Mouse (Mus musculus): Measurements from ENCODE around the gene Eya4.

The Eya4 gene

DNA sequence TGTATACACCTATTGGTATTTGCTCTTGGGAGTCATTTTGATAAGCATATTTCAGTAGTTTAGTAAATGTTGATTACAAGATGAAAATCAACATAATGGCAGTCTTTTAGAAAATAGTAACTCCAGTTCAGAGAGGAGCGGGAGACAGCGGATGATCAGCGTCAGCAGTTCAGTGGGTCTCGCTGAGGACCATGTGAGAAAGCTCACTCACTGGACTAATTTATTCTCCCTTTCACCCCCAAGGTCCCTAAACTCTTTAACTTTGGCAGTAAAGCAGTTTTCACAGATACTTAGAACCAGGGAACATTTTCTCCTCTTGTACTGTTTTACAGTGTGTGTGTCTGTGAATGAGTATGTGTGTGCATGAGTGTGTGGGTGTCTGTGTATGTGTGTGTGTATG is 115.2 kb downstream of the Eya4 start:
- DNase-seq (ENCODE audit: inconsistent age in 2 of 2, low spot score in 1 of 2), result no peak

DNA sequence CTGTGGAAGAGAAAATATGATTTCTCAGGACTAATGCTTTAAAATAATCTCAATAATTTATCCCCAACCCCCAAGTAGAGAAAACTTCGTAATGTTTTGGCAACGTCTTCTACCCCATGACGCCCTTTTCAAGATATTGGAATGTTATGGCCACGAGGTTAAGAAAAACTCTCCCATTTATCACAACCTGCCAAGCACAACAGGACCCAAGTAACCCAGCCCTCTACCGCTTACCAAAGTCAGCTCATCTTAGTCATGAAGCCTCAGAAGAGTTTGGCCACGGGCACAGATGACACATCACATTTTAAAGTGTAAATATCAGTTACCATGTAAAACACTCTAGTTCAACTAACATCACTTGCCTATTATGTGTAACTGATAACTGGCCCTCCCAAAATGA is 117.2 kb downstream of the Eya4 start:
- DNase-seq (ENCODE audit: inconsistent age in 2 of 2, low spot score in 1 of 2), result no peak

DNA sequence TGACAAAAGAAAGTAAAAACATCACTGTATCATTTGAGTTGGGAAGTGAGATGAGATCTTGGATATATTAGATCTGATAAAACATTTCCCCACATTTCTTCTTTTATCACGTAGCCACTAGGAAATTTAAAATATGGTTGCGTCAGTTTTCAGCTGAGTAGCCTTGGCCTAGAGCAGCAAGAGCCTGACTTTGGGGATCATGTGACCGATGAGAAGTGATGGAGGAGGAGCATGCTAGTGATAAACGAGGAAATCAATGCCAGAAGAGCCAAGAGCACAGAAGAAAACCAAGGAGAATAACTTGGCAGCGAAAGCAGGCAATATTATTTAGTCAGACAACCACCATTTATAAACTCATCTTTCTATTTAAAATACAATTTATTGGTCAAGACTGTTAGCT is 119.7 kb downstream of the Eya4 start:
- peak in 1 of 2 experiments; percentile 29 for DNase-seq (ENCODE audit: inconsistent age in 2 of 2, low spot score in 1 of 2)

GRCm38 (mm10) chr10:23223336-23223735 is 127.2 kb downstream of the Eya4 start:
- DNase-seq (ENCODE audit: inconsistent age in 2 of 2, low spot score in 1 of 2), result no peak

DNA sequence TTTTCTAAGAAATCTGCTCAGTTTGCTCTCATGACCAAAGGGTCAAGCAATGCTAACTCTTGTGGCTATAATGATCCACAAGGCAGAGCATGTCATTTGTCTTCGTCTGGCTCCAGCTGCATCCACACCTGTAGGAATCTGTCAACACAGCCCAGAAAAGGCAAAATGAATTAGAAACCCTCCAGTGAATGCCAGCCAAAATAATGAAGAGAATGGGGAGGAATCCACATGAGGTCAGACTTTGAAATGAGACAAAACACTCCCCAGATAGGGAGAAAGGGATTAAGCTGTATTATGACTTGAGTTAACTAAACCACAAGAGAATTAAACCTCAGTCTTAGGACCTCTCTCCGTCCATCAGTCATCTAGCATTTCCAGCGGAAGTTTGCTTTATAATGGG is 130.2 kb downstream of the Eya4 start:
- no peak for DNase-seq (ENCODE audit: inconsistent age in 2 of 2, low spot score in 1 of 2)

DNA sequence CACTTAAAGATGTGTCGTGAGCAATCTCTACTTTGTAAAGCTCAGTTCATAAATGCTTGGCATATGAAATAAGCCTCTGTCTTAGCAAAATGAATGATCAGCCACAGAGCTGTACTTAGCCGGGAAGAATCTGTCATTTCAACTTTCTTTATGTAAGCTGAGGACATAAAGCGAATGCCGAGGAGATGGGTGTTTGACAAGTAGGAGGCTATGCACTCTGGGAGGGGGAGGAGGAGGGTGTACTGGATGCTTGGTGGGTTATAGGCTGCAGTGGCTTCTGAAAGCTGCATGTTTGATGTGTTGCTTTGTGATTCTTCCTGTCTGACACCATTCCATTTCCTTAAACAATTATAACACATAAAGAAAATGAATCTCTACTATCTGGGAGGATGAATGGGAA is 133.8 kb downstream of the Eya4 start:
- DNase-seq (ENCODE audit: inconsistent age in 2 of 2, low spot score in 1 of 2), result no peak

- no peak for DNase-seq (ENCODE audit: inconsistent age in 2 of 2, low spot score in 1 of 2)
Observed at GRCm38 (mm10) chr10:23211381-23211780, 139.2 kb downstream of the Eya4 start.

- peak in 1 of 2 experiments; percentile 40 for DNase-seq (ENCODE audit: inconsistent age in 2 of 2, low spot score in 1 of 2)
Observed at GRCm38 (mm10) chr10:23203885-23204284, 146.7 kb downstream of the Eya4 start.

DNA sequence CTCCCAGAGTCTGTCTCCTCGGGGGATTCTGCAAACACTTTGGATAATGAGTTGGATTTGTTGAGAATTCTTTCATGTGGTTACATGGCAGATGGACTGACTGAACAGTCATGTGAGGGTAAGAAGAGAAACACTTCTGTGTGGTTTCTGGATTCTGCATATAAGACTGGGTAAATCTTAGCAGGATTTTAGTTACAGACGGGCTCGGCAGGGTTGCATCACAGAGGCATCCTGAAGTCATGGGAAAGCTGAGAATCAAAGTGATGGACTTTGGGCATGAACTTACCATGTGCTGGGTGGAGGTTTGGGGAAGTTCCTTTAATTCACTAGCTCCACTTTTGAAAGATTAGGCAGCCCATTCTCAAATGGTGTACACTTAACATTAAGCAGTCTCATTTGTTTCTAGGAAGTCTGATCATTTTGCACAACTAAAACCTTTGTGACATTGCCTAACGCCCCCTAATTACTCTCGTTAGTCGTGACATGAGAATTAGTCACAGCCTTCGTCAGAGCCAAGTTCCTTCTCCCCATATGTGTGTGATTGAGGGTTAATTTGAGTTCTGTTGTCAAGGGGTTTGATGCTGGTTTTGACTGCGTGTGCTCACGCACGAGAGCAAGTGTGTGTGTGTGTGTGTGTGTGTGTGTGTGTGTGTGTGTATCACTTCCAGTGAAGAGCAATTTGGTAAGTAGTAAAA is 147.3 kb downstream of the Eya4 start:
- DNase-seq (ENCODE audit: inconsistent age in 2 of 2, low spot score in 1 of 2), result no peak

DNA sequence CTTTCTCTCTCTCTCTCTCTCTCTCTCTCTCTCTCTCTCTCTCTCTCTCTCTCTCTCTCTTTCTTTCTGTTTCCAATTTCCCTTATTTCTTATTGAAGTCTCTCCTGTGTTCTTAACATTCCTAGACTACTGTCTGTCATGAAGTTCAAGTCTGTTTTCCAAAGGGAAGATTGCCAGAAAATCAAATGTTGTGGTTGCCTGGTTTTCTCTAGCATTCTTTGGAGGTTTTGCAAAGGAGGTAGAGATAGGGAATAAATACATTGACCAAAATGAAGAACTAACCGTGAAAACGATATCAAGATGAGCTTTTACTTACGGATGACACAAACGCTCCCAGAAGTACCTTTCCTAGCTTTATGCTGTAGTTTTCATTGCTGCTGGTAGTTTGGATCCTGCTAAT is 148.0 kb downstream of the Eya4 start:
- DNase-seq (ENCODE audit: inconsistent age in 2 of 2, low spot score in 1 of 2), result no peak

- DNase-seq (ENCODE audit: inconsistent age in 2 of 2, low spot score in 1 of 2), result no peak
Observed at GRCm38 (mm10) chr10:23198251-23198650, 152.3 kb downstream of the Eya4 start.

GRCm38 (mm10) chr10:23196336-23196735 is 154.2 kb downstream of the Eya4 start:
- no peak for DNase-seq (ENCODE audit: inconsistent age in 2 of 2, low spot score in 1 of 2)

GRCm38 (mm10) chr10:23195337-23195736 is 155.2 kb downstream of the Eya4 start:
- no peak for DNase-seq (ENCODE audit: inconsistent age in 2 of 2, low spot score in 1 of 2)

DNA sequence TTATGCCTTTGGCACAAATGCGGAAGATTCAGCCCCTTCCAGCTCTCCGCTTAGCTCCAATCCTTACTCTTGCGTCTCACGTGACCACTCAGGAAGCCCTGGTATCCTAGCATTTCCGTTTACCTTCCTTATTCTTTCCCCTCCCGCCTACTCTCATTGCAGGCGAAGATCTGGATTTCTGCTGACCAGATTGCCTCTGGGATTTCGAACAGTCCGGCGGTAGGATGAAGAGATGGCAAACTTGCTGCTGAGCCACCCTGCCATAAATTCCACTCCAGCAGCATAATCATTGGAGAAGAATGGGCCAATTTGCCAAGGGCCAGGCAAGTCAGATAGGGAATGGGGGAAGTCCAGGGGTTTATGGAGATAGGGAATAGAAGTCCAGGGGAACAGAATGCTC is 160.8 kb downstream of the Eya4 start:
- no peak for DNase-seq (ENCODE audit: inconsistent age in 2 of 2, low spot score in 1 of 2)

GRCm38 (mm10) chr10:23185391-23185790 is 165.2 kb downstream of the Eya4 start:
- DNase-seq (ENCODE audit: inconsistent age in 2 of 2, low spot score in 1 of 2), result no peak

DNA sequence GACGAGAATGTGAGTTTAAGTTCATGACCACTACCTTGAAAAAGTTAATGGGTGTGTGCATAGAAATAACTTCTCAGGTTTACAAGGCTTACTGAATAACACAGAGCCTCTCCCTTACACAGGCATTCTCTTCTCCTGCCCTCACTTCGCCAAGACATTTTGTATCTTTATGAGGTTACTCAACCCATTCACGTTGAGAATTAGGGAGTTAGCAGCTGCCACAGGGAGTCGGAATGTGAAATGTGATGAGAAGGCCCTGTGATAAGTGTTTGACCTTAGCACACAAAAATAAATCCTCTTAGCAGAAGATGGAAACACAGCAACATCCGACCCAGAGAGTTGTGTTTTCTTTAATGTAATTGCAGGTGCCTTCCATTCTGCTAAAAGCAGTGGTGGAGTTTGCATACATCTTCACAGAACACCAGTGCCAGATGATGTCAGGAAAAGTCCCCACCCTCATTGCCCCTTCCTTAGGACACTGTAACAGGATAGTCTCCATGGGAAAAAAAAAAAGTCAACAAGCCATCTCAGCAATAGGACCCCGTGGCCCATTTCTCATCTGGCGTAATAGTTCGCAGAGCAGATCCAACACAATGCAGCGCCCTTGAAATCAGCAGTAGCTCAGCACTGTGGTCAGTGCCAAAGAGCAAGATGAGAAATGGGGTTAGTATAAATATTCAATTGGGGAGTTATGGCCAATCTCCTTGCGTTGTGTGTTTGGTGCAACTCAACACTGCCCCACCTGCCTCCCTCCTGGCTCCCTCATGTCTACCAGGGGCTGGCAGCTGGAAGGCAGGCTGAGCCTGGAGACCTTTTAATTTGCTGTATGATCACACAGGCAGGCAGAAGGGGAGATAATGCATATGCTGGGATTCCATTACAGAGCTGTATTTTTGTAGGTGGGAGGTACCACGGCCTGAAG is 168.8 kb downstream of the Eya4 start:
- no peak for DNase-seq (ENCODE audit: inconsistent age in 2 of 2, low spot score in 1 of 2)

- no peak for DNase-seq (ENCODE audit: inconsistent age in 2 of 2, low spot score in 1 of 2)
Observed at GRCm38 (mm10) chr10:23179285-23179684, 171.3 kb downstream of the Eya4 start.

- DNase-seq (ENCODE audit: inconsistent age in 2 of 2, low spot score in 1 of 2), result no peak
Observed at GRCm38 (mm10) chr10:23177347-23178046, 173.1 kb downstream of the Eya4 start.

DNA sequence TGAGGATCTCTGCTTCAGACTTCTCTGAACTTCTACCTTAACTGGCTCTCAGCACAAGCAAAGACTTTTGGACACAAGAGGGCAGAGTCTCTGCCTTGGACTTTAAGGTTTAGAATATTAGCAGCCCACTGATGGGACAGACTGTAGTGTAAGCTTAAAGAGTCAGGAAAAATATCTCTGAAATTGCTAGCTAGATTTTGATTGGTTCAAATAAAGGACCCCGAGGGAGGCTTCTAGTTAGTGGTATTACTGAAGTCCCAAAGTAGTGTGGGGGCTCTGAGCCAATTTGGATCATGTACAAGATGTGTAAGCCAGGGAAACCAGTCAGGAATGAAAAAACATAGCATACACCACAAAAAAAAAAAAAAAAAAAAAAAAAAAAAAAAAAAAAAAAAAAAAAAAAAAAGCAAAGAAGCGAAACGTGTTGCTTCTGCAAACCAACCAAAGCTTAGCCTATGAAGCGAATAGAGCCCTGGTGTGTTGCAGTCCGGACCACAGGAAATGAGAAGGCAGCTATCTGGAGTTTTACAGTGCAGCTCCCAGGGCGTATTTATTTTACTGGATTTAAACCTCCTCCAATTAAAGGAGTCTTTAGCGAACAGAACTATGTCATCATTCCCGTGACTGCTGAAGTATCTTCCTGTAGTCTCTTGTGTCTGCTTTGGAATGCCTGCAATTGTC is 173.8 kb downstream of the Eya4 start:
- no peak for DNase-seq (ENCODE audit: inconsistent age in 2 of 2, low spot score in 1 of 2)

- peak; percentile 10 to 64 for DNase-seq (ENCODE audit: inconsistent age in 2 of 2, low spot score in 1 of 2)
Observed at GRCm38 (mm10) chr10:23171541-23171940, 179.0 kb downstream of the Eya4 start.

DNA sequence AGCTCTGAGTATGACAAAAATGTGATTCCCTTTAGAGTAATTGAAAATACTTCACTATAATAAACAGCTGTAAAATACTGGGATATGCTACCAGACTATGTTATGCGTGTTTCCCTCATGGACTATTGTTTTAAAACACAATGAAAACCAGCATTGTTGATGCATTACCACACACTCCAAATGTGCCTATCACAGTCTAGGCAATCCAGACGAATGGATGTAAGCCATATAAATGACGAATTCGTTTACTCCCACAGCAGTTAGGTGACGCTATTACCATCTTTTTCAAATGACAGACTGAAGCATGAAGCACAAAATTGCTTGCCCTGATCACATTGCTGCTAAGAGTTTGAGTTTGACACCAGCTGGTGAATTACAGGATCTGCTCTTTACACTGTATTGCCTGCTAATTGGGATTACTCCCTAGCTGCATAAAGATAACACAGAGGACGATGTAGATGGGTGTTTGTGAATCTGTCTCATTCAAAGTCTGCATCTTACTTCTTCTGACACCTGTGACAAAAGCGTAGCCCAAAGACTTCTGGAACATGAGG is 185.4 kb downstream of the Eya4 start:
- DNase-seq (ENCODE audit: inconsistent age in 2 of 2, low spot score in 1 of 2), result no peak
